Mouse (Mus musculus): ENCODE measurements around the gene Aldh18a1.

GRCm38 (mm10) chr19:40637091-40637490 lies 48.8 kb upstream of the Aldh18a1 start:
- TF ChIP-seq CTCF (conservative IDR thresholded peaks at IDR 0.05; ENCODE audit: low read length) (no peak), NANOG (IDR thresholded peaks at IDR 0.05; ENCODE audit: borderline replicate concordance, low read length) (no peak), POU5F1 (IDR thresholded peaks at IDR 0.05; ENCODE audit: borderline replicate concordance, low read length) (no peak)

Data from E14TG2a.4 (cell line).